Mouse (Mus musculus) cortical plate, adult 2 months (tissue): ENCODE results near the gene Fjx1.

Experiments used
- CTCF ChIP-seq: fragments of 200-500 bp; IDR thresholded peaks from 2 replicates; pipeline ENCODE4 v1.5.1; 2011; ENCODE audit warnings: mild to moderate bottlenecking, control low read depth, low read length; ENCODE audit not compliant: insufficient read depth; ENCODE audit errors: extremely low read depth
- POLR2A ChIP-seq: fragments of 200-500 bp; IDR thresholded peaks from 2 replicates; pipeline ENCODE4 v1.6.1; 2011; ENCODE audit warnings: mild to moderate bottlenecking, low read length, control low read depth; ENCODE audit not compliant: insufficient read depth; ENCODE audit errors: extremely low read depth

GRCm38 (mm10) chr2:102446851-102447250 is 5.4 kb downstream of the Fjx1 start:
- TF ChIP-seq POLR2A (no peak), CTCF (no peak)
